Mouse (Mus musculus) embryonic facial prominence, embryonic 15.5 days (tissue): ENCODE measurements at regions not wholly inside any gene's neighbourhood (a gene's known extent, or its start where the extent isn't known, plus 50 kb on each side); places are given as distances from the start of the nearest gene placed in this dataset.

ENCODE experiments used
- ATAC-seq: fragments of 200-750 bp; cut with Nextera tagmentation; 2 replicates; pipeline ENCODE4 v1.8.0; 2017; ENCODE audit warnings: low read depth, moderate TSS enrichment; ENCODE audit not compliant: insufficient number of reproducible peaks, low FRiP score, low TSS enrichment
- H3K27ac ChIP-seq: fragments of 300-500 bp; sonication (generic); replicated peaks from 2 replicates; pipeline ENCODE4 v1.5.1; 2015; ENCODE audit warnings: mild to moderate bottlenecking, inconsistent platforms
- H3K27me3 ChIP-seq: fragments of 300-500 bp; sonication (generic); 2 replicates; pipeline ENCODE4 v1.6.1; 2015; ENCODE audit warnings: inconsistent platforms
- H3K36me3 ChIP-seq: fragments of 300-500 bp; sonication (generic); 2 replicates; pipeline ENCODE4 v1.6.1; 2015; ENCODE audit warnings: mild to moderate bottlenecking, inconsistent platforms
- H3K4me1 ChIP-seq: fragments of 300-500 bp; sonication (generic); 2 replicates; pipeline ENCODE4 v1.6.1; 2015; ENCODE audit warnings: inconsistent platforms
- H3K4me2 ChIP-seq: fragments of 300-500 bp; sonication (generic); replicated peaks from 2 replicates; pipeline ENCODE4 v1.6.1; 2015; ENCODE audit warnings: mild to moderate bottlenecking, inconsistent platforms
- H3K4me3 ChIP-seq: fragments of 300-500 bp; sonication (generic); replicated peaks from 2 replicates; pipeline ENCODE4 v1.5.1; 2015; ENCODE audit warnings: mild to moderate bottlenecking, inconsistent platforms
- H3K9ac ChIP-seq: fragments of 300-500 bp; sonication (generic); 2 replicates; pipeline ENCODE4 v1.6.1; 2015; ENCODE audit warnings: inconsistent platforms
- H3K9me3 ChIP-seq: fragments of 300-500 bp; sonication (generic); replicated peaks from 2 replicates; pipeline ENCODE4 v1.6.1; 2016; ENCODE audit warnings: inconsistent platforms
- WGBS: fragments of 180-500 bp; shearing (Covaris S2); methylation state at CpG from one replicate; pipeline ENCODE4 v1.1.7; 2015; 5-methylcytosine and 5-hydroxymethylcytosine counted together

DNA sequence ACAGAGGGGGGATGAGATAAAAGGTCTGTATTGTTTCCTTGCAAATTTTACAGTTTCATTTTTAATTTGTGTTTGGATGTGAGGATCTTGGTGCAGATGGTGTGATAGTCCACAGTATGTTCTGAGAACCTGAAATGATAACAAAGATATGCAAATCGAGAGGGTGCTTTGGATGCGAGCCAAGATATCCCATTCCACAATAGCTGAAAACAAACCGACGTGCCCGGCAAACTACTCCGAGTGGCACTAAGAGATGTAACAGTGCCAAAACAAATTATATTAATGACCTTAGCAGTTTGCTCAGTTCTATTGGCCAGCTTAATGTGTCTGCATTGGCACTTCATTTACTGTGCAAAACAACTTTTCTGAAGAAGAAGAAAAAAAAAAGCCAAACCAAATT lies 622.5 kb downstream of the Tmem182 start:
- Histone ChIP-seq H3K27ac (no peak overlapping the region), H3K9ac (no peak overlapping the region), H3K4me2 (no peak overlapping the region), H3K4me3 (no peak overlapping the region), H3K36me3 (no peaks in the 10 kb centered on the region), H3K27me3 (no peaks in the 10 kb centered on the region), H3K9me3 (no peaks in the 10 kb centered on the region), H3K4me1 (no peaks in the 10 kb centered on the region)
- 52% methylated on average over 6 of the region's 6 CpGs for WGBS
- no peak for ATAC-seq

DNA sequence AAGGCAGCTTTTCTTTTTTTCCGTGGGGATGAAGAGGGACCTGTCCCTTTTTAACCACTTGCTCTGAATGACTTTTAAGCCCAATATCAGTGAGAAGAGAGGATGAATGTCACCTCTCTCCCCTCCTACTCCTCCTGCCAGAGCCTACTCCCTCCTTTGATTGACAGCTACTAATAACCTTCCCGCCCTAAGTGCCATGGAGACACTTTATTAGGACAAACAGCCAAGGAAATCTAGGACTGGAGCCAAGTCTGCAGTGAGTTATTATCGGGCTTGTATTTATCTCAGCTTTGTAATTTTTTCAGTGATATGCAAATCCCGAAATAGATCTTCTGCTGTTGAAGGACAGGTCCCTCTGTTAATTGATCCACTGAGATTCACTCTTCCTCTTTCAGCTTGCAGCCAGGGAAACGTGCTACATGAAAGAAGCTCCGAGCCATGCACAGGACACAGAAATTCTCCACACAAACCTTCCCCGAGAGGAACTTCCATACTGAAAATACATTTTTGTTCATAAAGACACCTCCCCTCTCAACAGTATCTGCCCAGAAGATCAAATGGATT lies 625.8 kb downstream of the Tmem182 start:
- H3K4me2 ChIP-seq, result no peak overlapping the region
- no peaks in the 10 kb centered on the region for H3K36me3 ChIP-seq
- no peak overlapping the region for H3K4me3 ChIP-seq
- no peak overlapping the region for H3K9ac ChIP-seq
- H3K4me1 ChIP-seq, result no peaks in the 10 kb centered on the region
- no peaks in the 10 kb centered on the region for H3K9me3 ChIP-seq
- H3K27ac ChIP-seq, result no peak overlapping the region
- whole genome bisulfite sequencing, result 31% methylated on average over 7 of the region's 7 CpGs
- H3K27me3 ChIP-seq, result no peaks in the 10 kb centered on the region
- no peak for ATAC-seq

DNA sequence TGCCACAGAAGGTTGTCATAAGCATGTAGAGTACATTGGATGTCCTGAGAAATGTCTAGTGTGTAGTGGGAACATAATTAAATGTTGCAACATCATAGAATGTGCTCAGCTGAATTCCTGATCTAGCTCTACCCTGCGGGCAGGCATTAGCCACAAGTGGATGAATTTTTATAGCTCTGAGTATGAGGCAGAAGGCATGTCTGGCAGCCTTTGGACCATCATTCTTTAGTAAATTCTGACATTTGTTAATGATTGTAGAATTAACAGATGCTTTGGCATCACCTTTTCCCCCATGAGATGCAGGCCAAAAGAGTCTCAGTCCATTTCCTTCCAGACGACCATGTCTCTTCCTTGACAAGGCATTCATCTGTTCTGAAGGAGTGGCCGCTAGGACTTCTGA lies 630.0 kb downstream of the Tmem182 start:
- ATAC-seq, result no peak

DNA sequence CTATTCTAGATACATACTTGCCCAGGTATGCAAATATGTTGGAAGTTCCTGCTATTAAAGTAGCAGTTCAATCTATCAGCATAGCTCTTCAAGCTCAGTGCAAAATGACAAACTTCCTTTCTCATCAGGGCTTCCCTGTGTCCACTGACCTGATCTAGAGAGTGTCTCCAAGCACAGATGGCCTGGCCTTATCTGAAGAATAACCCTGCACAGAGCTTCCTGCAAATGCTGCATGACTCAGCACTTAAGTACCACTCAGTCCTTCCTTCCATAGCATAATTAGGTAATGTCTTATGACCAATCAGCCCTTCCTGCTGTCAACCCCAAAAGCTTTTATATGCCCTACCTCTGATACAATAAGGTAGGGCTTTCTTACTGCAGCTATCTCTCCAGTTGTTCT lies 644.6 kb downstream of the Tmem182 start:
- ATAC-seq, result no peak
- H3K27ac ChIP-seq, result no peak overlapping the region

More for the DNA sequence above, 630.0 kb downstream of the Tmem182 start:
- 77% methylated on average over 3 of the region's 3 CpGs for WGBS
- Histone ChIP-seq H3K4me2 (no peak overlapping the region), H3K4me1 (no peaks in the 10 kb centered on the region), H3K36me3 (no peaks in the 10 kb centered on the region), H3K27ac (no peak overlapping the region), H3K9ac (no peak overlapping the region), H3K4me3 (no peak overlapping the region), H3K27me3 (no peaks in the 10 kb centered on the region), H3K9me3 (no peaks in the 10 kb centered on the region)

More for the DNA sequence above, 644.6 kb downstream of the Tmem182 start:
- no peaks in the 10 kb centered on the region for H3K9me3 ChIP-seq
- H3K4me2 ChIP-seq, result no peak overlapping the region
- H3K9ac ChIP-seq, result no peak overlapping the region
- no peaks in the 10 kb centered on the region for H3K4me1 ChIP-seq
- H3K27me3 ChIP-seq, result no peaks in the 10 kb centered on the region
- H3K36me3 ChIP-seq, result no peaks in the 10 kb centered on the region
- H3K4me3 ChIP-seq, result no peak overlapping the region
